Mouse (Mus musculus) testis, adult 2 months (tissue): ENCODE results near the gene Reep1. TPM values are rescaled to one million over a fixed set of nuclear protein-coding genes. Genes with fewer than 3 reads are reported as not detected.

ENCODE experiments used
- H3K27ac ChIP-seq: fragments of 200-500 bp; 2 replicates; pipeline ENCODE4 v1.5.1; 2012; ENCODE audit warnings: low read depth, low read length; ENCODE audit not compliant: control insufficient read depth, insufficient read depth
- H3K27me3 ChIP-seq: fragments of 200-500 bp; 2 replicates; pipeline ENCODE4 v1.6.1; 2012; ENCODE audit warnings: mild to moderate bottlenecking, low read length, moderate library complexity; ENCODE audit not compliant: control insufficient read depth, insufficient read depth
- H3K36me3 ChIP-seq: fragments of 200-500 bp; 2 replicates; pipeline ENCODE4 v1.6.1; 2012; ENCODE audit warnings: mild to moderate bottlenecking, low read length; ENCODE audit not compliant: control insufficient read depth, insufficient read depth
- H3K4me1 ChIP-seq: fragments of 200-500 bp; 2 replicates; pipeline ENCODE4 v1.6.1; 2012; ENCODE audit warnings: low read length; ENCODE audit not compliant: control insufficient read depth, insufficient read depth
- H3K4me3 ChIP-seq: fragments of 200-500 bp; 2 replicates; pipeline ENCODE4 v1.5.1; 2012; ENCODE audit warnings: low read depth, mild to moderate bottlenecking, low read length, moderate library complexity, mixed read lengths; ENCODE audit not compliant: control insufficient read depth
- CTCF ChIP-seq: fragments of 200-500 bp; IDR thresholded peaks from 2 replicates; pipeline ENCODE4 v1.5.1; 2012; ENCODE audit warnings: low read depth, mild to moderate bottlenecking, inconsistent platforms, low read length, moderate library complexity; ENCODE audit not compliant: control insufficient read depth, insufficient read depth, insufficient replicate concordance
- POLR2A ChIP-seq: fragments of 200-500 bp; IDR thresholded peaks from 2 replicates; pipeline ENCODE4 v1.6.1; 2012; ENCODE audit warnings: low read depth, mild to moderate bottlenecking, inconsistent platforms, low read length, moderate library complexity; ENCODE audit not compliant: control insufficient read depth
- polyA plus RNA-seq: library from polyadenylated mRNA; depleted of rRNA; stranded (reverse); fragments of >200 nt; gene quantifications from 2 replicates; pipeline ENCODE4 v1.2.3, GENCODE M21; 2012

The Reep1 gene
- polyA plus RNA-seq, 1 experiment: 34.3 TPM

DNA sequence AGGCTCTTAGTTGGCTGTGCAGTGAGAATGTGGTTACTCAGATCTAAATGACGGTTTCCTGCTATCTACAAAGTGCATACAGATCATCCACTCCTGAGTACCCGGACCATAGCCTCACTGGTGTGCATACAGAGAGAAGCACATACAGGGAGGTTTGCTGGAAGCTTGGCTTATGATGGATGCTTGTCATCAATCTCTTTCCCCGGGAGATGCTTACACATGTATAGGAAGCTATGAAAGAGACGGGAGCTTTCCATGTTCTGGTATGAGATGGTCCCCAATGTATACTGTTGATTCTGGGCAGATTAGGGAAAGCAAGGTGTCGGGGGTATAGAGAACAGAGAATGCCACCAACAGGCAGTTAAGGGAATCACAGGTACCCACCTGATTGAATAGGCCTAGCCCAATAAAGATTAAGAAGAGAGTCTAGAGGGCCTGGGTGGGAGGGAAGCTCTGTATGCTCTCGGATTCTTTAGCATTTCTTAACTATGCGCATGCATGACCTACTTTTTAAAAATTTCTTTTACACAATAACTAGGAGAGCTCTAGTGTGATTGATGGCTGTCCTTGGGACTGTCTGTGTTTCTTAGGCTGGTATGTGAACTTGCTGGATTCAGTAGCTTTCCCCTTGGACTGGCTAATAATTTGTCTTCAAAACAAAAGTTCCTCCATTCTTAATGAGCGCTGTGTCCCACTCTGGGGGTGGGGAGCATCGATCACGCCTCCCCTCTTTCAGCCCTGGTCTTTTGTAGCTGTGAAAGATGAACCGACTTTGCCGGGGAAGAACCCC lies 62.7 kb downstream of the Reep1 start:
- Histone ChIP-seq H3K4me3 (no peak overlapping the region), H3K27me3 (no peaks in the 10 kb centered on the region)
- no peak for TF ChIP-seq POLR2A
- no peak for TF ChIP-seq CTCF

DNA sequence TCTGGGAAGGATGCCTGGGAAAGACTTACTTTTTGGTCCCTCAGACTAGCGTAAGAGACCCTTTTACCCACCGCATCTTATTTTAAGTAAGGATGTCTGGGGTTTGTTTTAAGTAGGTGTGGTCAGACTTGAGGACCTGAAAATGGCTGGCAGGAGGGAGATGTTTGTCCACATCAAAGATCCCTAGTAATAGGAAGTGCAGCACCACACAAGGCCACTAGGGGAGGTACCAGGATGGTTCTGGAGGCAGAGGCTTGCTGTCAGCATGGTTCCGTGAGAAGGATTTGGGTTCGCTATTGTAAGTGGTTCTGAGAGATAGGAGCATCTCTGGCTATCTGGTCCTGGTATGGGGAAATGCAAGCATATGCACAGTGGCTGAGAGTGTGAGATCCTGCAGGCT lies 63.5 kb downstream of the Reep1 start:
- Histone ChIP-seq H3K27ac (no peak overlapping the region), H3K27me3 (no peaks in the 10 kb centered on the region), H3K36me3 (no peaks in the 10 kb centered on the region), H3K4me3 (no peak overlapping the region), H3K4me1 (no peaks in the 10 kb centered on the region)
- no peak for TF ChIP-seq POLR2A
- TF ChIP-seq CTCF: peak; percentile 30; the same call in 1 of the 2 replicates

More for the DNA sequence above, 62.7 kb downstream of the Reep1 start:
- H3K4me1 ChIP-seq: no peaks in the 10 kb centered on the region
- no peaks in the 10 kb centered on the region for H3K36me3 ChIP-seq
- H3K27ac ChIP-seq: no peak overlapping the region

DNA sequence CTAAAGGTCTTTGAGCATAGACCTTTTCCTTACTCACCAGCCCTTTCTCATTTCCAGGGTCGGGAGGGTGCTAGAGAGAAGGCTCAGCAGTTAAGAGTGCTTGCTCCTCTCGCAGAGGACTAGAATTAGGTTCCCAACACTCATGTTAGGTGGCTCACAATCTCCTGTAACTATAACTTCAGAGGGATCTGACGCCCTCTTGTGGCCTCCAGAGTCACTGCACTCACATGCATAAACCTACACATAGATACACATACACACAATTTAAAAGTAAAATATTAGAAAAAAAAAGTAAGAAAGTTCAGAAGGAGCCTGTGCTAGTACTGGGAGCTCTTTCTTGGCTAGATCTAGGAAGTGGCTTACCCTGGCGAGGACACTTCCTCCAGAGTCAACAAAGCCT lies 63.9 kb downstream of the Reep1 start:
- H3K4me1 ChIP-seq: no peaks in the 10 kb centered on the region
- H3K36me3 ChIP-seq: no peaks in the 10 kb centered on the region
- H3K27me3 ChIP-seq: no peaks in the 10 kb centered on the region
- TF ChIP-seq CTCF (no peak), POLR2A (no peak)
- H3K4me3 ChIP-seq: no peak overlapping the region
- no peak overlapping the region for H3K27ac ChIP-seq

DNA sequence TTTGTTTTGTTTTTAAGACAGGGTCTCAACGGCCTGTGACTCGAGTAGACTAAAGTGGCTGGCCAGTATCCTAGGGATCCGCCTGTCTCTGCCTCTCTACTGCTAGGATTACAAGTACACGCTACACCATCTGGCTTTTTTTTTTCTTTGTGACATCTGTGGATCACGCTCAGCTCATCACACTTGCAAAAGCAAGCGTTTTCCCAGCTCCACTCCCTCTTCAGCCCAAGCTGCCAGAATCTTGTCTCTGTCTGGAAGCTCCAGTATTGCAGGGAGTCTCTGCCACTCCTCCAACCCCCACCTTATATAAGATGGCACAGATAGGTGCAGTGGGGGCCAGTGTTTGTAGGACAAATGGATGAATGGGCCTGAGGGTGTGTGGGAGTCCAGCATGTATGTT lies 64.8 kb downstream of the Reep1 start:
- no peaks in the 10 kb centered on the region for H3K4me1 ChIP-seq
- no peak for TF ChIP-seq POLR2A
- TF ChIP-seq CTCF: no peak
- H3K4me3 ChIP-seq: no peak overlapping the region
- H3K27ac ChIP-seq: no peak overlapping the region
- H3K27me3 ChIP-seq: no peaks in the 10 kb centered on the region
- no peaks in the 10 kb centered on the region for H3K36me3 ChIP-seq

DNA sequence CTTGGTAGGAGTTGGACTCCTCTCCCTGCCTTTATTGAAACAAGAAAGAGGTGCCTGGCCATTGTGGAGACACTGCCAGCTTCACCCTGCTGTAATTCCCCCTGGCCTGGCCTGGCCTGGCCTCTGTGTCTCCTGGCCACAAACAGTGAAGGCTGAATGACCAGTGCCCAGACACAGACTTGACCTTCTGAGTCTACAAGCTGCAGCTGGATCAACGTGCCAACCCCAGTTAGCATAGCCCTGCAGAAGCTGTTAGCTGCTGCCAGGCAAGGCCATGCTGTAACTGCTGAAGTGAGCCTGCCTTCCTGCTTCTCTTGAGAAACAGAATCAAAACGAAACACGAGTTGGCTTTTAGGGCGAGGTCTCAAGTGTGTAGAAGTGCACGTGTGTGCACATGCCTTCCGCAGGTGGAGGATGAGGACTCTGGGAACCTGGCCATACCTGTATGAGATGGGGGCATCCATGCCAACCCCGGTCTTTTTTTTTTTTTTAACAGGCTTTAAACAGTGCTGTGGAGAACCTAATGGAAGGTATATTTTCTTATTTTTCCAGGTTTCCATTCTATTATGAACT lies 65.4 kb downstream of the Reep1 start:
- Histone ChIP-seq H3K4me1 (no peaks in the 10 kb centered on the region), H3K27me3 (no peaks in the 10 kb centered on the region), H3K4me3 (no peak overlapping the region), H3K27ac (no peak overlapping the region), H3K36me3 (no peaks in the 10 kb centered on the region)
- TF ChIP-seq CTCF (no peak), POLR2A (no peak)

DNA sequence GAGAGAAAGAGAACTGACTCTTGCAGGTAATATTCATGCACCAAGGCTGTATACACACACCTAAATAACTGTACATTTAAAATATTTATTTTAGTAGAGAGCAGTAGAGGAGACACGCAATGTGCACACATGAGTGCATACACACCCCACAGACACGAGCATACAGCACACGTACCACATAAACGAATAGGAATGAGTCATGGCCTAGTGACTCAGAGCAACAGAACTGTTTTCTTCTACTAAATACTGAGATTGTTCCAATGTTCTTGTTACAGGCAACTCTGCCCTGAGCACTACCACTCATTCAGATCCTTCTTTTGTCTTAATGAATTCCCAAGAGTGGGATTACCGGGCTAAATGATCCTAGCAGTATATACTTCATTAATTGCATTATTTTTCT lies 70.7 kb downstream of the Reep1 start:
- TF ChIP-seq CTCF: no peak
- TF ChIP-seq POLR2A: no peak
- Histone ChIP-seq H3K4me1 (no peaks in the 10 kb centered on the region), H3K27ac (no peak overlapping the region), H3K4me3 (no peak overlapping the region), H3K27me3 (no peaks in the 10 kb centered on the region), H3K36me3 (no peaks in the 10 kb centered on the region)

DNA sequence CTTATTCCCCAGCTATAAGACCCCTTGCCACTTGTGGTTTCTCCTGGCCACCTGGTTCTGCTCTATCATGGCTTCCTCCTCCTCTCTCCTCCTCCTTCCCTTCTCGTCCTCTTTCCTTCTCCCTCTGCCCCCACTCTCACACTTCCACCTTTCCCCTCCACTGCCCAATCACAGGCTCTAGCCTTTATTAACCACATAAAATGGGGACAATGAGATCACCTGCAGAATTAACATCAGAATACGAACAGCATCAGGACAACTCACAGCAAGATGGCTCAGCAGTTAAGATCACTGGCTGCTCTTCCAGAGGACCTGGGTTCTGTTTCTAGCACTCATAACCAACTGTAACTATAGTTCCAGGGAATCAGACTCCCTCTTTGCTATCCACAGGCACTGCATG lies 72.5 kb downstream of the Reep1 start:
- H3K4me3 ChIP-seq: no peak overlapping the region
- no peaks in the 10 kb centered on the region for H3K4me1 ChIP-seq
- no peak overlapping the region for H3K27ac ChIP-seq
- H3K36me3 ChIP-seq: no peaks in the 10 kb centered on the region
- TF ChIP-seq CTCF (no peak), POLR2A (no peak)
- no peaks in the 10 kb centered on the region for H3K27me3 ChIP-seq
